Mouse (Mus musculus) liver, postnatal 0 days (tissue): ENCODE measurements around the gene Ppil6.

Experiments used
- CTCF ChIP-seq: sonication (generic); IDR thresholded peaks from 2 replicates; pipeline ENCODE4 v1.5.1; 2016; ENCODE audit warnings: antibody characterized with exemption, low read depth
- EP300 ChIP-seq: IDR thresholded peaks from 2 replicates; pipeline ENCODE4 v1.6.1; 2016; ENCODE audit warnings: antibody characterized with exemption, low read depth, mild to moderate bottlenecking

- TF ChIP-seq CTCF (no peak), EP300 (no peak)
These were observed 62.1 kb downstream of the Ppil6 start for GRCm38 (mm10) chr10:41552319-41552718.
